Mouse (Mus musculus) CH12.LX (cell line): Measurements from ENCODE around the gene Klf5. TPM values are rescaled to one million over a fixed set of nuclear protein-coding genes. Genes with fewer than 3 reads are reported as not detected.

Experiments used
- DNase-seq: peaks from one replicate; pipeline ENCODE4 v3.0.0-alpha.2; 2013; ENCODE audit errors: extremely low read depth
- H3K27ac ChIP-seq: 2 replicates; pipeline ENCODE4 v1.5.1; 2012; ENCODE audit warnings: low read depth, mild to moderate bottlenecking, control low read depth, moderate library complexity; ENCODE audit not compliant: insufficient read depth
- H3K27me3 ChIP-seq: replicated peaks from 2 replicates; pipeline ENCODE3; 2012; ENCODE audit warnings: inconsistent platforms
- H3K36me3 ChIP-seq, 2 experiments: replicated peaks in 1 of 2; 2 replicates each; pipeline versions ENCODE3 to v1.6.1; 2012; ENCODE audit warnings: inconsistent platforms in 1 of 2, low read length in 1 of 2, mild to moderate bottlenecking in 1 of 2, mixed read lengths in 1 of 2, moderate library complexity in 1 of 2; ENCODE audit not compliant: control insufficient read depth in 1 of 2, insufficient read depth in 1 of 2
- H3K4me1 ChIP-seq, 2 experiments: 2 replicates each; pipeline ENCODE4 v1.6.1; 2012; ENCODE audit warnings: inconsistent platforms in 1 of 2, moderate library complexity in 1 of 2; ENCODE audit not compliant: insufficient read depth in 2 of 2, control insufficient read depth in 1 of 2
- H3K4me2 ChIP-seq: 2 replicates; pipeline ENCODE4 v1.6.1; 2012; ENCODE audit warnings: low read depth, mild to moderate bottlenecking, control low read depth; ENCODE audit not compliant: poor library complexity, insufficient read depth, severe bottlenecking
- H3K4me3 ChIP-seq, 3 experiments: fragments of 150-350 bp in 1 of 3; sonication (generic) in 1 of 3; replicated peaks in 1 of 3; 2 replicates each; pipeline versions ENCODE3 to v1.5.1; 2011 to 2012; ENCODE audit warnings: low read depth in 2 of 3, low read length in 2 of 3, mild to moderate bottlenecking in 2 of 3, moderate library complexity in 2 of 3, control low read depth in 1 of 3, improper control_type of control experiment in 1 of 3, inconsistent platforms in 1 of 3, mixed read lengths in 1 of 3; ENCODE audit not compliant: poor library complexity in 1 of 3
- H3K79me2 ChIP-seq: replicated peaks from 2 replicates; pipeline ENCODE4 v1.6.1; 2012; ENCODE audit warnings: mild to moderate bottlenecking, moderate library complexity; ENCODE audit not compliant: control insufficient read depth, poor library complexity, insufficient read depth, severe bottlenecking; ENCODE audit errors: extremely low read depth
- H3K9ac ChIP-seq: 2 replicates; pipeline ENCODE4 v1.6.1; 2012; ENCODE audit warnings: low read depth, mild to moderate bottlenecking, control low read depth, moderate library complexity; ENCODE audit not compliant: insufficient read depth
- H3K9me3 ChIP-seq: replicated peaks from 2 replicates; pipeline ENCODE3; 2012; ENCODE audit warnings: low read length, inconsistent platforms, mixed read lengths
- CHD1 ChIP-seq: IDR thresholded peaks from 2 replicates; pipeline ENCODE4 v1.6.1; 2012; ENCODE audit warnings: low read depth, low read length, improper control_type of control experiment, inconsistent platforms
- CHD2 ChIP-seq: IDR thresholded peaks from 2 replicates; pipeline ENCODE4 v1.6.1; 2011; ENCODE audit warnings: low read length, improper control_type of control experiment
- CTCF ChIP-seq, 2 experiments: IDR thresholded peaks in 1 of 2; conservative IDR thresholded peaks in 1 of 2; 2 replicates each; pipeline ENCODE4 v1.5.1; 2011 to 2012; ENCODE audit warnings: low read depth in 2 of 2, low read length in 2 of 2, improper control_type of control experiment in 1 of 2, inconsistent platforms in 1 of 2, mild to moderate bottlenecking in 1 of 2, moderate library complexity in 1 of 2
- ELF1 ChIP-seq: IDR thresholded peaks from 2 replicates; pipeline ENCODE4 v1.6.1; 2014; ENCODE audit warnings: low read depth, mild to moderate bottlenecking, inconsistent platforms, low read length, improper control_type of control experiment
- ETS1 ChIP-seq: conservative IDR thresholded peaks from 2 replicates; pipeline ENCODE4 v1.6.1; 2012; ENCODE audit warnings: low read depth, mild to moderate bottlenecking, inconsistent platforms, low read length, improper control_type of control experiment, moderate library complexity
- GABPA ChIP-seq: IDR thresholded peaks from 2 replicates; pipeline ENCODE4 v1.6.1; 2012; ENCODE audit warnings: low read depth, low read length, improper control_type of control experiment, inconsistent platforms; ENCODE audit not compliant: insufficient replicate concordance
- KAT2A ChIP-seq: IDR thresholded peaks from 2 replicates; pipeline ENCODE4 v1.6.1; 2012; ENCODE audit warnings: low read length, improper control_type of control experiment, inconsistent platforms; ENCODE audit not compliant: insufficient replicate concordance
- MAX ChIP-seq: IDR thresholded peaks from 2 replicates; pipeline ENCODE4 v1.6.1; 2011; ENCODE audit warnings: low read length, improper control_type of control experiment
- MAZ ChIP-seq: IDR thresholded peaks from 2 replicates; pipeline ENCODE4 v1.6.1; 2012; ENCODE audit warnings: low read depth, mild to moderate bottlenecking, inconsistent platforms, low read length, improper control_type of control experiment, moderate library complexity
- NELFE ChIP-seq: IDR thresholded peaks from 2 replicates; pipeline ENCODE4 v1.6.1; 2011; ENCODE audit warnings: low read depth, low read length, improper control_type of control experiment
- PAX5 ChIP-seq: IDR thresholded peaks from 2 replicates; pipeline ENCODE4 v1.6.1; 2012; ENCODE audit warnings: low read length, inconsistent platforms, mixed read lengths
- POLR2AphosphoS2 ChIP-seq: IDR thresholded peaks from 2 replicates; pipeline ENCODE4 v1.6.1; 2011; ENCODE audit warnings: low read depth, low read length, improper control_type of control experiment
- SMC3 ChIP-seq: IDR thresholded peaks from 2 replicates; pipeline ENCODE4 v1.6.1; 2011; ENCODE audit warnings: low read depth, low read length, improper control_type of control experiment
- TCF12 ChIP-seq: IDR thresholded peaks from 2 replicates; pipeline ENCODE4 v1.6.1; 2014; ENCODE audit warnings: low read depth, mild to moderate bottlenecking, inconsistent platforms, low read length, improper control_type of control experiment
- UBTF ChIP-seq: IDR thresholded peaks from 2 replicates; pipeline ENCODE4 v1.6.1; 2012; ENCODE audit warnings: low read depth, mild to moderate bottlenecking, inconsistent platforms, low read length, improper control_type of control experiment, moderate library complexity
- ZMIZ1 ChIP-seq: IDR thresholded peaks from 2 replicates; pipeline ENCODE4 v1.6.1; 2012; ENCODE audit warnings: low read depth, mild to moderate bottlenecking, inconsistent platforms, low read length, improper control_type of control experiment
- ZNF384 ChIP-seq: IDR thresholded peaks from 2 replicates; pipeline ENCODE4 v1.6.1; 2012; ENCODE audit warnings: low read depth, low read length, improper control_type of control experiment, inconsistent platforms
- dilution Hi-C: fragments of 300-500 bp; cut with MboI; formaldehyde crosslinking; loops from 2 replicates; pipeline ENCODE4 v1.14.3; 2020; ENCODE audit warnings: low sequenced_read_pairs; ENCODE audit not compliant: extremely low pct_unique_long_range_greater_than_20kb, extremely low pct_ligation_motif_present
- in situ Hi-C: fragments of 300-500 bp; cut with MboI; formaldehyde crosslinking; loops from 3 replicates; pipeline ENCODE4 v1.14.3; 2019; ENCODE audit warnings: low sequenced_read_pairs, low pct_ligation_motif_present, low pct_unique_long_range_greater_than_20kb, mixed read lengths
- polyA plus RNA-seq: library from polyadenylated mRNA; unstranded; fragments of >175 nt; gene quantifications from 2 replicates; pipeline ENCODE4 v1.2.1, GENCODE M21; 2012; ENCODE audit warnings: low read depth; ENCODE audit not compliant: insufficient read length
- total RNA-seq, 2 experiments: library from RNA; depleted of rRNA; stranded (reverse); fragments of 300-350 nt in 1 of 2; fragments of >200 nt in 1 of 2; gene quantifications; 2 replicates each; pipeline ENCODE4 v1.2.3; 2012 to 2014

Klf5 gene
- total and polyA plus RNA-seq, 3 experiments: 0.08 TPM; not detected in 2

GRCm38 (mm10) chr14:99301472-99301871 lies 3.0 kb downstream of the Klf5 start:
- in situ Hi-C loops (no loop called here), dilution Hi-C loops (no loop called here)
- Histone ChIP-seq H3K36me3 (no peaks in the 10 kb centered on the region), H3K4me2 (no peak overlapping the region), H3K9ac (no peak overlapping the region), H3K9me3 (peaks cover 13% of the 10 kb centered on the region), H3K27me3 (no peaks in the 10 kb centered on the region), H3K79me2 (no peaks in the 10 kb centered on the region), H3K4me1 (no peaks in the 10 kb centered on the region), H3K4me3 (no peak overlapping the region), H3K27ac (no peak overlapping the region)
- no peak for DNase-seq
- TF ChIP-seq NELFE (no peak), ZMIZ1 (no peak), CTCF (conservative IDR thresholded peaks at IDR 0.05 in 1 of 2, IDR thresholded peaks at IDR 0.05 in 1 of 2; ENCODE audit: low read depth in 2 of 2, low read length in 2 of 2) (no peak), PAX5 (no peak), SMC3 (no peak), ZNF384 (no peak), CHD1 (no peak), TCF12 (no peak)

GRCm38 (mm10) chr14:99304387-99304786 lies 5.9 kb downstream of the Klf5 start:
- Histone ChIP-seq H3K4me3 (no peak overlapping the region), H3K27ac (no peak overlapping the region), H3K9ac (no peak overlapping the region), H3K27me3 (no peaks in the 10 kb centered on the region)
- DNase-seq: no peak
- TF ChIP-seq ETS1 (no peak), UBTF (no peak), KAT2A (no peak), ELF1 (no peak), CHD2 (no peak), GABPA (no peak)
- TF ChIP-seq, all 38 proteins: peak for 0
- Histone ChIP-seq H3K79me2 (no peaks in the 10 kb centered on the region), H3K36me3 (no peaks in the 10 kb centered on the region), H3K9me3 (peaks cover under 1% of the 10 kb centered on the region), H3K4me1 (no peaks in the 10 kb centered on the region), H3K4me2 (no peak overlapping the region)
- in situ Hi-C loops (no loop called here), dilution Hi-C loops (no loop called here)

GRCm38 (mm10) chr14:99304997-99305792 lies 6.7 kb downstream of the Klf5 start:
- in situ Hi-C loops (no loop called here), dilution Hi-C loops (no loop called here)
- TF ChIP-seq SMC3: no peak
- no peak for TF ChIP-seq POLR2AphosphoS2
- no peak for TF ChIP-seq KAT2A
- no peak for TF ChIP-seq CHD1
- TF ChIP-seq MAX: no peak
- TF ChIP-seq MAZ: no peak
- TF ChIP-seq GABPA: no peak
- Histone ChIP-seq H3K36me3 (no peaks in the 10 kb centered on the region), H3K79me2 (no peaks in the 10 kb centered on the region), H3K9ac (no peak overlapping the region), H3K9me3 (no peaks in the 10 kb centered on the region), H3K27me3 (no peaks in the 10 kb centered on the region), H3K4me3 (no peak overlapping the region), H3K4me1 (no peaks in the 10 kb centered on the region), H3K27ac (no peak overlapping the region), H3K4me2 (no peak overlapping the region)
- DNase-seq: no peak
